Mouse (Mus musculus): Measurements from ENCODE around the gene Fgfr2.

- TF ChIP-seq CTCF (IDR thresholded peaks at IDR 0.05; ENCODE audit: low read depth): peak; percentile 97
- no peak for TF ChIP-seq EP300 (IDR thresholded peaks at IDR 0.05; ENCODE audit: low read depth)
Observed at GRCm38 (mm10) chr7:132551351-132552126, 571.6 kb downstream of the Fgfr2 start.

All from liver, postnatal 0 days (tissue).